Comparison of ENCODE assay signal across 9 mouse cellular contexts in the genomic region with DNA sequence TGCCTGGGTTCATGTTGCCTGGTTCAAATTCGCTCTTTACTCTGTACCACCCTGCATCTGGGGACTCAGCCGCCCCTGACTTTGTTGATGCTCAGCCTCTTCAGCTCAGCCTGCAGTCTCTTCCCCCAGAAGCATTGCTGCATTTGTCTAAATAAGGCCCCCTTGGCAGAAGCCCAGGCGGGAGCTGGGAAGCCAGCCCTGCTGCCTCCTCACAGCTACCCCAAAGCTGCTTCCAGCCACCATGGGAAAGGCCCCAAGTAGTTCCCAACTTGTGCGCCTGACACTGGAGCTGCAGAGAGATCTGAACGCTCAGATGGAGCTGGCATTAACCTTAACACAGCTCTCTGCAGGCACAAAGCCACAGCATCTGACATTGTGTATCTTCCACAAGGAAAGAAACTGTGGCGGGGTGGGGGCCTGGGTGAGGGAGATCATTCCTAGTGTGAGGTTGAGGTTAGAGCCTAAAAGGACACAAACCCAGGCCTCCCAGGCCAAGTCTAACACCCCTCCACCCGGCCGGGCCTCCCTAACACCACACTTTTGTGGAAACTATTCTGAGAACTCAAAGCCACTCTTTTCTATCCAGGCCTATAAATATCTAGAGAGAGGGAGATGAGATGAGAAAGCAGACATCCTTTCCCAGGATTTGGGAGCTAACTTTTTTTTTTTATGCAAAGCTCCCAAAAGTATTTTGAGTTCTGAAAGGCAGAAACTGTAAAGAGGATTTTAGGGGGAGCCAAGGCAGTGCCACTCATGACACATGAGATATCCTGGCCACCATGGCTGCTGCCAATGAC. TPM values are rescaled to one million over a fixed set of nuclear protein-coding genes. Genes with fewer than 3 reads are reported as not detected.
A peak's percentile ranks its signal among the peaks of the same experiment; 100 is the strongest.
DNase-seq lines count a peak whose midpoint lies in the region; ATAC-seq and TF ChIP-seq lines count a peak whose summit lies in the region.
"Had no signal": no experiment of that assay in that cellular context is flagged by ENCODE, and none has a peak within 500 bp of the region (broad histone marks: within the 10 kb centered on the region; RNA-seq: fewer than 3 reads in every experiment).

No protein-coding gene starts in this region.

- no peaks in the 10 kb centered on the region for H3K27me3 ChIP-seq in kidney, embryonic 15.5 days
- no peaks in the 10 kb centered on the region for H3K27me3 ChIP-seq in intestine, postnatal 0 days (replicated peaks; ENCODE audit: control insufficient read depth, insufficient read depth, low read length)
- H3K27me3 ChIP-seq in liver, embryonic 11.5 days (replicated peaks; ENCODE audit: control insufficient read depth, insufficient read depth, low read length) = no peaks in the 10 kb centered on the region
- H3K27me3 ChIP-seq: midbrain, embryonic 12.5 days had no signal

- H3K36me3 ChIP-seq in kidney, embryonic 15.5 days = no peaks in the 10 kb centered on the region
- no peaks in the 10 kb centered on the region for H3K36me3 ChIP-seq in intestine, postnatal 0 days (ENCODE audit: control insufficient read depth, insufficient read depth)
- no peaks in the 10 kb centered on the region for H3K36me3 ChIP-seq in liver, embryonic 11.5 days (ENCODE audit: control insufficient read depth, insufficient read depth, low read length)
- H3K36me3 ChIP-seq: midbrain, embryonic 12.5 days had no signal

- no peak overlapping the region for H3K9ac ChIP-seq in kidney, embryonic 15.5 days
- H3K9ac ChIP-seq in intestine, postnatal 0 days (ENCODE audit: low read depth, low read length) = no peak overlapping the region
- no peak overlapping the region for H3K9ac ChIP-seq in liver, embryonic 11.5 days (ENCODE audit: low read depth, low read length)
- H3K9ac ChIP-seq: midbrain, embryonic 12.5 days had no signal

- H3K4me1 ChIP-seq in kidney, embryonic 15.5 days = peaks cover 20% of the 10 kb centered on the region
- no peaks in the 10 kb centered on the region for H3K4me1 ChIP-seq in intestine, postnatal 0 days (replicated peaks; ENCODE audit: control insufficient read depth, insufficient read depth, low read length)
- H3K4me1 ChIP-seq in liver, embryonic 11.5 days (replicated peaks; ENCODE audit: control insufficient read depth, insufficient read depth, low read length) = no peaks in the 10 kb centered on the region

- TF ChIP-seq CTCF in intestine, postnatal 0 days (IDR thresholded peaks at IDR 0.05; ENCODE audit: low read depth) = no peak

- no peak for DNase-seq in kidney, adult 9 months
- DNase-seq in frontal cortex, postnatal 25 days (ENCODE audit: low spot score in 2 of 2) = peak; percentile 35 to 41
- DNase-seq in lung, postnatal 14 days = peak; percentile 66
- DNase-seq in embryo, embryonic 9.5 days (ENCODE audit: extremely low spot score) = no peak
- DNase-seq in spleen, postnatal 10 days (ENCODE audit: low spot score in 2 of 2) = no peak
- no peak for DNase-seq in liver, embryonic 11.5 days (ENCODE audit: low spot score)

- H3K27ac ChIP-seq in kidney, embryonic 15.5 days = 0 out of 2 replicates have a peak overlapping the region, but pooled peaks have one; percentile 5
- peak overlapping the region; percentile 60 for H3K27ac ChIP-seq in intestine, postnatal 0 days (ENCODE audit: low read depth, low read length)
- H3K27ac ChIP-seq in liver, embryonic 11.5 days (ENCODE audit: low read depth, low read length) = no peak overlapping the region
- H3K27ac ChIP-seq: midbrain, embryonic 12.5 days had no signal

- 79% methylated on average over 8 of the region's 8 CpGs for WGBS in kidney, embryonic 15.5 days
- 60% methylated on average over 8 of the region's 8 CpGs for WGBS in intestine, postnatal 0 days
- WGBS in liver, embryonic 11.5 days = 79% methylated on average over 8 of the region's 8 CpGs

- no peak overlapping the region for H3K4me3 ChIP-seq in kidney, embryonic 15.5 days (replicated peaks)
- H3K4me3 ChIP-seq in intestine, postnatal 0 days (ENCODE audit: low read depth, low read length) = no peak overlapping the region
- no peak overlapping the region for H3K4me3 ChIP-seq in liver, embryonic 11.5 days (ENCODE audit: low read depth, low read length)
- H3K4me3 ChIP-seq: midbrain, embryonic 12.5 days had no signal

- no peaks in the 10 kb centered on the region for H3K9me3 ChIP-seq in kidney, embryonic 15.5 days (replicated peaks)
- H3K9me3 ChIP-seq in intestine, postnatal 0 days (ENCODE audit: control insufficient read depth) = no peaks in the 10 kb centered on the region
- no peaks in the 10 kb centered on the region for H3K9me3 ChIP-seq in liver, embryonic 11.5 days (ENCODE audit: control insufficient read depth, low read length)
- H3K9me3 ChIP-seq: midbrain, embryonic 12.5 days had no signal

- H3K4me2 ChIP-seq in kidney, embryonic 15.5 days = no peak overlapping the region
- H3K4me2 ChIP-seq in intestine, postnatal 0 days (replicated peaks; ENCODE audit: low read depth) = no peak overlapping the region
- H3K4me2 ChIP-seq in liver, embryonic 11.5 days = no peak overlapping the region
- H3K4me2 ChIP-seq: midbrain, embryonic 12.5 days had no signal

- ATAC-seq in kidney, embryonic 15.5 days (replicated peaks; ENCODE audit: low FRiP score) = no peak
- no peak for ATAC-seq in intestine, postnatal 0 days
- ATAC-seq in liver, embryonic 11.5 days (replicated peaks; ENCODE audit: low FRiP score) = no peak

RNA-seq across cellular contexts. Expression of a gene that starts 59.1 kb away (rescaled TPM):
- polyA plus RNA-seq in kidney, embryonic 15.5 days (2015; fragmentation: Nextera tagmentation; extraction: Ambion mirVana) = 29.2 and 31.8 TPM in 2 replicates
- polyA plus RNA-seq in intestine, postnatal 0 days (2015; fragmentation: Nextera tagmentation; extraction: Ambion mirVana) = 6.9 and 7.8 TPM in 2 replicates
- polyA plus RNA-seq in liver, embryonic 11.5 days (2014; fragmentation: Nextera tagmentation; extraction: Ambion mirVana) = 2.7 and 3.1 TPM in 2 replicates

Comparison
In these comparisons a context has a peak if more than half of its experiments do, and no peak if none do; other contexts are left out.
1. DNase-seq: peak in frontal cortex, postnatal 25 days (2 of 2) and lung, postnatal 14 days (single experiment); none in kidney, adult 9 months (single experiment), embryo, embryonic 9.5 days (single experiment), spleen, postnatal 10 days (0 of 2) and liver, embryonic 11.5 days (single experiment).